Mouse (Mus musculus): ENCODE data around the gene Actbl2. TPM values are rescaled to one million over a fixed set of nuclear protein-coding genes. Genes with fewer than 3 reads are reported as not detected.

Actbl2 gene
- polyA plus RNA-seq, 1 experiment from 2014 or later: not detected

DNA sequence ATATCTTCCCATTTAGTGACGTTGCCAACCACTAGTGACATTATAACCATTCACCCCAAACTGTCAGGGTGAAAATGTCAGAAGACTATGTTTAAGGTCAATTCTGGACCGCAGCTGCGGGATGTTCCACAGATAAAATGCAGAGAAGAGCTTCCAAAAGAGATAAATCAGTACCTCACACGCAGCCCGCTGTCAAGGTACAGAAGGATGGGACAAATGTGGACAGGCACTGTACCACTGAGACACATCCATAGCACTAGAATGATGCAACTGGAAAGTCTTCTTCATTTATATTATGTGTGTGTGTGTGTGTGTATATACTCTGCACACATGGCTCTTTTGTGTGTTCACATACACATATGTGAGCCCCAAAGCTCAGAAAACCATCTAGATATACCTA lies 49.9 kb downstream of the Actbl2 start:
- no peak for ATAC-seq (ENCODE audit: low FRiP score, low TSS enrichment)
- Histone ChIP-seq H3K4me3 (ENCODE audit: low read length) (no peak overlapping the region), H3K4me2 (replicated peaks; ENCODE audit: low read depth, low read length) (no peak overlapping the region), H3K4me1 (ENCODE audit: control insufficient read depth, insufficient read depth, low read length) (0 out of 2 replicates have a peak, but pooled peaks cover 3% of the 10 kb centered on the region), H3K36me3 (ENCODE audit: control insufficient read depth, insufficient read depth, low read length) (no peaks in the 10 kb centered on the region), H3K27ac (ENCODE audit: low read depth, low read length) (no peak overlapping the region), H3K9me3 (ENCODE audit: control insufficient read depth, low read length) (no peaks in the 10 kb centered on the region), H3K27me3 (ENCODE audit: control insufficient read depth, insufficient read depth, low read length) (no peaks in the 10 kb centered on the region), H3K9ac (ENCODE audit: low read depth, low read length) (no peak overlapping the region)
- WGBS: 81% methylated on average over 5 of the region's 5 CpGs

Other genes with a start within 250 kb of the Actbl2 start
- 72.7 and 96.3 TPM in 2 replicates for gene Gpbp1, start 235.1 kb downstream of the Actbl2 start, polyA plus RNA-seq (2014; fragmentation: Nextera tagmentation; extraction: Ambion mirVana)

All from kidney, embryonic 14.5 days (tissue).